Mouse (Mus musculus) myocyte (in vitro differentiated cells): ENCODE measurements around the gene Polr3gl. TPM values are rescaled to one million over a fixed set of nuclear protein-coding genes. Genes with fewer than 3 reads are reported as not detected.

Source experiments
- H3K27me3 ChIP-seq: one replicate; pipeline ENCODE4 v1.6.1; 2011; ENCODE audit not compliant: control insufficient read depth, insufficient read depth, insufficient read length
- H3K36me3 ChIP-seq: one replicate; pipeline ENCODE4 v1.6.1; 2011; ENCODE audit not compliant: control insufficient read depth, insufficient read depth
- H3K4me2 ChIP-seq: one replicate; pipeline ENCODE4 v1.6.1; 2011; ENCODE audit warnings: low read depth, control low read depth
- H3K4me3 ChIP-seq: one replicate; pipeline ENCODE4 v1.5.1; 2011; ENCODE audit warnings: mild to moderate bottlenecking, control low read depth, moderate library complexity
- H3K79me2 ChIP-seq: one replicate; pipeline ENCODE4 v1.6.1; 2011; ENCODE audit not compliant: control insufficient read depth, insufficient read depth
- H3ac ChIP-seq: one replicate; pipeline ENCODE4 v1.6.1; 2011; ENCODE audit not compliant: control insufficient read depth, insufficient read length
- CEBPB ChIP-seq: IDR thresholded peaks from 2 replicates; pipeline ENCODE4 v1.6.1; 2011; ENCODE audit warnings: mild to moderate bottlenecking, moderate library complexity; ENCODE audit not compliant: poor library complexity, insufficient read depth, severe bottlenecking
- E2F4 ChIP-seq: IDR thresholded peaks from one replicate; pipeline ENCODE4 v1.6.1; 2011; ENCODE audit warnings: mild to moderate bottlenecking, control low read depth, moderate library complexity; ENCODE audit not compliant: insufficient read depth
- MAX ChIP-seq: IDR thresholded peaks from one replicate; pipeline ENCODE4 v1.6.1; 2011; ENCODE audit warnings: low read depth, mild to moderate bottlenecking, control low read depth
- MYOD1 ChIP-seq, 3 experiments: IDR thresholded peaks; one replicate each; pipeline ENCODE4 v1.6.1; 2011; ENCODE audit warnings: control low read depth in 2 of 3, low read depth in 2 of 3, mild to moderate bottlenecking in 2 of 3, moderate library complexity in 1 of 3; ENCODE audit not compliant: insufficient read length in 2 of 3, control insufficient read depth in 1 of 3
- MYOG ChIP-seq, 3 experiments: IDR thresholded peaks; one replicate each; pipeline ENCODE4 v1.6.1; 2011; ENCODE audit warnings: control low read depth in 2 of 3, low read depth in 2 of 3, mild to moderate bottlenecking in 2 of 3; ENCODE audit not compliant: insufficient read length in 2 of 3, control insufficient read depth in 1 of 3, insufficient read depth in 1 of 3
- POLR2A ChIP-seq: IDR thresholded peaks from one replicate; pipeline ENCODE4 v1.6.1; 2011; ENCODE audit warnings: low read depth, mild to moderate bottlenecking, control low read depth, moderate library complexity; ENCODE audit not compliant: insufficient read length
- POLR2AphosphoS2 ChIP-seq: IDR thresholded peaks from one replicate; pipeline ENCODE4 v1.6.1; 2011; ENCODE audit warnings: low read depth, control low read depth; ENCODE audit not compliant: insufficient read length
- REST ChIP-seq: IDR thresholded peaks from one replicate; pipeline ENCODE4 v1.6.1; 2011; ENCODE audit warnings: mild to moderate bottlenecking, control low read depth, moderate library complexity; ENCODE audit not compliant: insufficient read depth, insufficient read length
- SRF ChIP-seq: IDR thresholded peaks from one replicate; pipeline ENCODE4 v1.6.1; 2011; ENCODE audit warnings: low read depth; ENCODE audit not compliant: control insufficient read depth, insufficient read length
- TCF12 ChIP-seq: IDR thresholded peaks from one replicate; pipeline ENCODE4 v1.6.1; 2011; ENCODE audit warnings: mild to moderate bottlenecking, control low read depth; ENCODE audit not compliant: poor library complexity, insufficient read depth, severe bottlenecking
- TCF3 ChIP-seq: IDR thresholded peaks from one replicate; pipeline ENCODE4 v1.6.1; 2011; ENCODE audit warnings: low read depth, control low read depth; ENCODE audit not compliant: insufficient read length
- USF1 ChIP-seq: IDR thresholded peaks from one replicate; pipeline ENCODE4 v1.6.1; 2011; ENCODE audit warnings: low read depth, mild to moderate bottlenecking, control low read depth, moderate library complexity
- polyA plus RNA-seq: library from polyadenylated mRNA; unstranded; fragments of >200 nt; fragmentation: generic; extraction: Trizol; gene quantifications from one replicate; pipeline ENCODE4 v1.2.1, GENCODE M21; 2012; ENCODE audit warnings: missing spikeins

The Polr3gl gene
- polyA plus RNA-seq, 1 experiment, result 22.7 TPM

GRCm38 (mm10) chr3:96540740-96541139 lies 53.2 kb downstream of the Polr3gl start:
- no peak overlapping the region for H3ac ChIP-seq
- TF ChIP-seq CEBPB (no peak), MYOG (IDR thresholded peaks at IDR 0.05; ENCODE audit: control insufficient read depth in 1 of 3, insufficient read depth in 1 of 3, insufficient read length in 2 of 3, low read depth in 2 of 3) (no peak), SRF (no peak), TCF3 (no peak), E2F4 (no peak), POLR2AphosphoS2 (no peak), MYOD1 (IDR thresholded peaks at IDR 0.05; ENCODE audit: control insufficient read depth in 1 of 3, insufficient read length in 2 of 3, low read depth in 2 of 3) (no peak), TCF12 (no peak), MAX (no peak), POLR2A (no peak), REST (no peak), USF1 (no peak)
- no peak overlapping the region for H3K4me3 ChIP-seq
- H3K79me2 ChIP-seq, result no peaks in the 10 kb centered on the region
- no peaks in the 10 kb centered on the region for H3K36me3 ChIP-seq
- no peak overlapping the region for H3K4me2 ChIP-seq
- H3K27me3 ChIP-seq, result peaks cover 10% of the 10 kb centered on the region

- Histone ChIP-seq H3K4me2 (no peak overlapping the region), H3K36me3 (no peaks in the 10 kb centered on the region), H3K4me3 (no peak overlapping the region), H3K27me3 (peaks cover 10% of the 10 kb centered on the region), H3K79me2 (no peaks in the 10 kb centered on the region), H3ac (no peak overlapping the region)
- TF ChIP-seq TCF3, result no peak
- TF ChIP-seq SRF, result no peak
- no peak for TF ChIP-seq USF1
- no peak for TF ChIP-seq REST
- TF ChIP-seq TCF12, result no peak
- TF ChIP-seq MAX, result no peak
- TF ChIP-seq E2F4, result no peak
- TF ChIP-seq CEBPB, result no peak
- no peak for TF ChIP-seq POLR2AphosphoS2
- TF ChIP-seq POLR2A, result no peak
- TF ChIP-seq MYOD1 (IDR thresholded peaks at IDR 0.05; ENCODE audit: control insufficient read depth in 1 of 3, insufficient read length in 2 of 3, low read depth in 2 of 3), result no peak
- no peak for TF ChIP-seq MYOG (IDR thresholded peaks at IDR 0.05; ENCODE audit: control insufficient read depth in 1 of 3, insufficient read depth in 1 of 3, insufficient read length in 2 of 3, low read depth in 2 of 3)
Measured at GRCm38 (mm10) chr3:96539316-96539715, 54.7 kb downstream of the Polr3gl start.

- no peak for TF ChIP-seq POLR2AphosphoS2
- no peak for TF ChIP-seq MYOD1 (IDR thresholded peaks at IDR 0.05; ENCODE audit: control insufficient read depth in 1 of 3, insufficient read length in 2 of 3, low read depth in 2 of 3)
- no peak for TF ChIP-seq REST
- TF ChIP-seq POLR2A, result no peak
- no peaks in the 10 kb centered on the region for H3K27me3 ChIP-seq
- no peaks in the 10 kb centered on the region for H3K79me2 ChIP-seq
- no peak overlapping the region for H3K4me2 ChIP-seq
- H3K4me3 ChIP-seq, result no peak overlapping the region
- no peak overlapping the region for H3ac ChIP-seq
- H3K36me3 ChIP-seq, result no peaks in the 10 kb centered on the region
Measured at GRCm38 (mm10) chr3:96534300-96534699, 59.7 kb downstream of the Polr3gl start.

DNA sequence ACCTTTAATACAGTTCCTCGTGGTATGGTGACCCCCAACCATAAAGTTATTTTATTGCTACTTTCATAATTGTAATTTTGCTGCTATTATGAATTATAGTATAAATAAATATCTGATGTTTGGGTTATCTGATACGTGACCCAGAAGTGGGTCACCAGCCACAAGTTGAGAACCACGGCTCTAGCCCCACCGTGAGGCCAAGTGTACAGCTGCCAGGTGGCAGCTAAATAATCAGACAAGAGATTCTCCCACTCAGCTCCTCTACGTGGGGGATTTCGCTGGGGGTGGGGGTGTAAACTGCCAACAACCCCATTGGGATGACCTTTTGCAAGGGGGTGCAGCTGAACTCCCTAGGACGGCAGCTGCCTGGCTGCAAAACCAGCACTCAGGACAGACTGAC lies 61.9 kb downstream of the Polr3gl start:
- Histone ChIP-seq H3K36me3 (no peaks in the 10 kb centered on the region), H3ac (no peak overlapping the region), H3K27me3 (no peaks in the 10 kb centered on the region), H3K79me2 (no peaks in the 10 kb centered on the region), H3K4me2 (no peak overlapping the region), H3K4me3 (no peak overlapping the region)
- TF ChIP-seq MAX (no peak), SRF (no peak), TCF3 (no peak), MYOD1 (IDR thresholded peaks at IDR 0.05; ENCODE audit: control insufficient read depth in 1 of 3, insufficient read length in 2 of 3, low read depth in 2 of 3) (no peak), REST (no peak), MYOG (IDR thresholded peaks at IDR 0.05; ENCODE audit: control insufficient read depth in 1 of 3, insufficient read depth in 1 of 3, insufficient read length in 2 of 3, low read depth in 2 of 3) (no peak), E2F4 (no peak), CEBPB (no peak), USF1 (no peak)

DNA sequence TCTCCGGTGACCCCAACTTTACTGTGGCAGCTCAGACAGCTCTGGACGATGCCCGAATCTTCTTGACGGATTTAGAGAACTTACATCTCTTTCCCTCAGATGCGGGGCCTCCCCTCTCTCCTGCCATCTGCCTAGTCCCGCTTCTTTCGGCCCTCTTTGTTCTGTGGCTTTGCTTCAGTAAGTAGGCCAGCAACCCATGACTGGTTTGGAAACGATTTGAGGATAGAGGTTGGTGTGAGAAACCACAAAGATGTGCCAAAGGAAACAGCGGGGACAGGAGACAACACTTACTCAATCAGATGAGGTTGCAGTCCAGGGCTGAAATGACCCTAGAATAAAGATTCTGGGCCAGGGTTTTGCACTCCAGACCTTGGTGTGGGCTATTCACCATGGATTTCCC lies 65.5 kb downstream of the Polr3gl start:
- Histone ChIP-seq H3ac (no peak overlapping the region), H3K27me3 (no peaks in the 10 kb centered on the region), H3K4me3 (no peak overlapping the region), H3K36me3 (no peaks in the 10 kb centered on the region), H3K4me2 (no peak overlapping the region), H3K79me2 (no peaks in the 10 kb centered on the region)
- no peak for TF ChIP-seq POLR2A
- TF ChIP-seq POLR2AphosphoS2, result no peak
- no peak for TF ChIP-seq REST
- TF ChIP-seq MYOD1 (IDR thresholded peaks at IDR 0.05; ENCODE audit: control insufficient read depth in 1 of 3, insufficient read length in 2 of 3, low read depth in 2 of 3), result no peak
- no peak for TF ChIP-seq USF1
- no peak for TF ChIP-seq MYOG (IDR thresholded peaks at IDR 0.05; ENCODE audit: control insufficient read depth in 1 of 3, insufficient read depth in 1 of 3, insufficient read length in 2 of 3, low read depth in 2 of 3)
- no peak for TF ChIP-seq CEBPB

Other genes with a start within 250 kb of the Polr3gl start
- not detected for gene BC107364, start 141.9 kb downstream of the Polr3gl start, polyA plus RNA-seq
- 116 TPM for gene Hfe2, start 69.0 kb downstream of the Polr3gl start, polyA plus RNA-seq
- 42.6 TPM for gene Txnip, start 36.2 kb downstream of the Polr3gl start, polyA plus RNA-seq
- gene Gm16253, start 17.2 kb downstream of the Polr3gl start, polyA plus RNA-seq, result 0.25 TPM
- gene Ankrd34a, start 2.5 kb upstream of the Polr3gl start, polyA plus RNA-seq, result 2.5 TPM
- gene Lix1l, start 7.0 kb upstream of the Polr3gl start, polyA plus RNA-seq, result 30.2 TPM
- 68.4 TPM for gene Rbm8a, start 35.8 kb upstream of the Polr3gl start, polyA plus RNA-seq
- 26.8 TPM for gene Pex11b, start 41.2 kb upstream of the Polr3gl start, polyA plus RNA-seq
- gene Gm42957, start 41.3 kb upstream of the Polr3gl start, polyA plus RNA-seq, result 0.04 TPM
- gene Itga10, start 51.4 kb upstream of the Polr3gl start, polyA plus RNA-seq, result 1.9 TPM
- 0.37 TPM for gene Ankrd35, start 76.0 kb upstream of the Polr3gl start, polyA plus RNA-seq
- gene Pias3, start 102.2 kb upstream of the Polr3gl start, polyA plus RNA-seq, result 16.7 TPM
- 6.8 TPM for gene Nudt17, start 114.4 kb upstream of the Polr3gl start, polyA plus RNA-seq
- 46.6 TPM for gene Polr3c, start 133.4 kb upstream of the Polr3gl start, polyA plus RNA-seq
- gene Rnf115, start 133.5 kb upstream of the Polr3gl start, polyA plus RNA-seq, result 10.1 TPM
- 0.08 TPM for gene Pdzk1, start 235.1 kb upstream of the Polr3gl start, polyA plus RNA-seq
- 0.06 TPM for gene Cd160, start 235.2 kb upstream of the Polr3gl start, polyA plus RNA-seq